Mouse (Mus musculus) embryo, embryonic 9.5 days (tissue): ENCODE data around the gene Bbs1.
"Not testable (repeated sequence)": the region's sequence is repeated elsewhere in the genome, so short reads cannot be mapped to it uniquely, and the experiment has no call there.

Experiments used
- DNase-seq: peaks from one replicate; pipeline ENCODE4 v3.0.0-alpha.2; 2017; ENCODE audit errors: extremely low spot score

Gene Bbs1

GRCm38 (mm10) chr19:4883961-4884360 is 22.5 kb downstream of the Bbs1 start:
- no peak for DNase-seq

- DNase-seq: no peak
Observed at GRCm38 (mm10) chr19:4879324-4879703, 27.1 kb downstream of the Bbs1 start.

DNA sequence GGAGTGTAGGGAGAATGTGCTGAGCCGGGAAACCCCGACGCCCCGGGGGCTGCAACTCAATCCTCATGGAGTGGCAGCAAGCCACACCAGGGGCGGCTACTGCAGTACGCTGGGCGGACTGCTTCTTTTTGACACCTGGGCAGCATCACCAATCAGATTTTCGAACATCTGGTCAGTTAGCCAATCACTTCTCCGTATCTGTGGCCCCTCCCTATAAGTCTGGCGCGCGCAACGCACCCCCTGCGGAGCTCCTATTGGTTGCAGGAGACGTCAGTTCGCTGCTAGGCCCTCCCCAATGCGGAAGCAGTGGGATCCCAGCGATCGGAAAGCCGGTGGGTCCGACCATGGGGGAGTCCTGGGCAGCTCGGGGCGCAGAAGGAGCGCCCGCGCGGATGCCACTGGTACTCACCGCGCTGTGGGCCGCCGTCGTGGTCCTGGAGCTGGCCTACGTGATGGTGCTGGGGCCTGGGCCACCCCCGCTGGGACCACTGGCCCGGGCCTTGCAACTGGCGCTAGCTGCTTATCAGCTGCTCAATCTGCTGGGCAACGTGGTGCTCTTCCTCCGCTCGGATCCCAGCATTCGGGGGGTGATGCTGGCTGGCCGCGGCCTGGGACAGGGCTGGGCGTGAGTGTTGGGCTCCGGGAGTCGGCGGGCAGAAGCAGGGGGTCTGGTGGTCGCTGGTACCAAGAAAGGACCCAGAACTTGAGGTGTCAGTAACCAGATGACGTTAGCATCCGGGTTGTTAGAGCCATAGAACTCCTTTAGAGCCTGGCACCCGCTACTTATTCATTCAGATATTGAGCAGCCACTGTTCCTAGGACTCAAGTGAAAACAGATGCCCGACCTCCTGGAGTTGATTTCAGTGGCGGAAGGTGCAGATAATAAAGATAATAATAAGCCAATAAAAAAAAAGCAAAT is 27.8 kb downstream of the Bbs1 start, which contains the start of gene Zdhhc24:
Gene Zdhhc24 (plus strand): TSS at position 264 of the 919 bp plus-strand sequence.
- DNase-seq: peak; percentile 98

GRCm38 (mm10) chr19:4877785-4878184 is 28.6 kb downstream of the Bbs1 start, which contains the start of gene Actn3:
Gene Actn3 (minus strand): TSS chr19:4877909.
- DNase-seq: no peak

GRCm38 (mm10) chr19:4876755-4877154 is 29.7 kb downstream of the Bbs1 start:
- no peak for DNase-seq

DNA sequence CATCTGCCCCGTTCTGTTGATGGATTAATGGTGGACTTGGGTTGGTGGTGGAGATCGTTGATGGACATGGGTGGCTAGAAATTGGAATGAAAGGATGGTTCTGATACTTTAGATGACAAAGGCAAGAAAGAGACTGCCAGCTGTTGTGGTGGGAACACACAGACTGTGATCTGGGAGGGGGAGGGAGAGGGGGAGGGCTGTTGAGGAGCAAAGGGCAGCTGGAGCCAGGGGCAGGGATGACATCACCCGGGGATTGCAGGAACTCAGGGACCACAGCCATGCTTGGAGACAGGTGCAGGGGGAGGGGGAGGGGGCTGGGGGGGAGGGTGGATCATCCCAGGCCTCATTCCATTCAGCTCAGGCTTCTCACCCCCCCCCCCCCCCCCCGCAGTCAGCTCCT is 30.2 kb downstream of the Bbs1 start:
- no peak for DNase-seq

DNA sequence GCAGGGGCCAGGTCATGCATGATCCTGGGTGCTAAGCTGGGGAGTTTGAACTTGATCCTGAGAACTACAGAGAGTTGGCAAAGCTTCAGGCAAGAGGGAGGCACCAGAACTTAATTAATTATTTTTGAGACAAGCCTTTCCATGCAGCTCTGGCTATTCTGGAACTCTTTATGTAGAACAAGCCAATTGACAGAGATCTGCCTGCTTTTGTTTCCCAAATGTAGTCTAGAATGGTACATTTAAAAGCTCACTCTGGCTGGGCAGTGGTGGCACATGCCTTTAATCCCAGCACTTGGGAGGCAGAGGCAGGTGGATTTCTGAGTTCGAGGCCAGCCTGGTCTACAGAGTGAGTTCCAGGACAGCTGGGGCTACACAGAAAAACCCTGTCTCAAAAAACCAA is 31.8 kb downstream of the Bbs1 start:
- DNase-seq: not testable (repeated sequence)

DNA sequence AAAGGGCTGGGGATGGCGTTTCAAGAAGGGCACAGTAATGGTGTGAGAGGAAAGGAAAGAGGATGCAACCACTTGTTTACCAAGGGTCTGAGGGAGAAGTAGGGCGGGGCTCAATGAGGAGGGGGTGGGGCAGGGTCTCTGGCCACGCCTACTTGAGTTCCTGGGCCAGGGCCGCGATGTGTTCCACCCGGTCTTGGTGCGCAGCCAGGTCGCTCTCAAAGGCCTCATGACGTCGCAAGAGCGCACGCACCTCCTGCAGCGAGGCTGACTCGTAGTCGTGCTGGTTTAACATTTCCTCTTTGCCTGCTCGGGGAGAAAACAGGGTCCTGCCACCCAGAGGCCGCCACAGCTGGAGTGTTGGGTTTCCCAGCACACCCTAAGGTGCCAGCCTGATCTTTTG is 41.3 kb downstream of the Bbs1 start:
- peak; percentile 17 for DNase-seq

- DNase-seq: no peak
Observed at GRCm38 (mm10) chr19:4863048-4863447, 43.4 kb downstream of the Bbs1 start.

- DNase-seq: no peak
Observed at GRCm38 (mm10) chr19:4859081-4859480, 47.3 kb downstream of the Bbs1 start.

- no peak for DNase-seq
Observed at GRCm38 (mm10) chr19:4855951-4856350, 50.5 kb downstream of the Bbs1 start.

DNA sequence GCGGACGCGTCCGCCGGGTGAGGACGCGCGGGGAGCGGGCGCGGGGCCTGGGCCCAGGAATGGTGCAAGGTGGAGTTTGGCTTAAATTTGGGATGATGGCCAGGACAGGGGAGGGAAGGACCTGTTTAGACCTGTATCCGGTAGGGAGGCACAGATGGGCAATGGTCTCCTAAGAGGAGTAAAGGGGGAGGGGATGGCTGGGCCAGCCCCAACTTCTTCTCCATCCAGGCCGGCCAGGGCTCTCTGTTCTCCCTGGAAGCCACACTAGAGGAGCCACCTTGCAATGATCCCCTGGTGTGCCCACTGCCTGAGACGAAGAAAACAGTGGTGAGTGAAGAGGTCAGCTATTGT is 51.0 kb downstream of the Bbs1 start:
- no peak for DNase-seq

GRCm38 (mm10) chr19:4854552-4855469 is 51.6 kb downstream of the Bbs1 start, which contains the start of gene Ctsf:
Gene Ctsf (plus strand): TSS chr19:4855130.
- DNase-seq: peak; percentile 85

DNA sequence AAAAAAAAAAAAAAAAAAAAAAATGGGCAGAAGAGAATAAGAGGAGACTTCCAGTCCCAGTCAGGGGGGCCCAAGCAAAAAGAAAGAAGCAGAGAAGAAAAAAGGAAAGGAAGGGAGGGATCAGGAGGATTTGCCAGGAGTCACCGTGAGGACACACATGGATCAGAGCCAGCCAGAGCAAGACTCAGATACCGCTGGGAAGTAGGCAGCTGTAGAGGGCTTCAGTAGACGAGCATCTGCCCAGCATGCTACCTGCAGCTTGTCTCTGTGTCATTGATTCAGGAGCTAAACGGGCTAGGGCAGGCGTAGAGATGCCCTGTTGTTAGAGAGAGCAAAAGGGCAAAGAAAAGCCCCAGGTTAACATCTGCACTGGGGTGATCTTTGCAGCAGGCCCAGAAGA is 56.1 kb downstream of the Bbs1 start:
- no peak for DNase-seq

DNA sequence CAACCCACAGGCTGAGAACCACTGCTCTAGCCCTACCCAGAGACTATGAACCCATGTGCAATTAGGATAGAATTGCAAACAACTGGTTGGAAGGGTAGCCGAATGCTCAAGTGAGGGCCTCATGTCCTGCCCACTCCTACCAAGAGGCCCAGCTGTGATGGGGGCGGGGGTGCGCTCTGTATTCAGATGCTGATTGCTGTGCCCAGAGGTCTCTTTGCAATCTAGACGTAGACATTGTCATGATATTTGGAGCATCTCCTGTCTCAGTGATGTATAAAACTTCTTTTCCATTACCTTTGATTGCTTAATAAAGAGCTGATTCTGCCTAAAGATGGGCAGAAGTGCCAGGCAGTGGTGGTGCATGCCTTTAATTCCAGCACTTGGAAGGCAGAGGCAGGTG is 56.6 kb downstream of the Bbs1 start:
- no peak for DNase-seq

DNA sequence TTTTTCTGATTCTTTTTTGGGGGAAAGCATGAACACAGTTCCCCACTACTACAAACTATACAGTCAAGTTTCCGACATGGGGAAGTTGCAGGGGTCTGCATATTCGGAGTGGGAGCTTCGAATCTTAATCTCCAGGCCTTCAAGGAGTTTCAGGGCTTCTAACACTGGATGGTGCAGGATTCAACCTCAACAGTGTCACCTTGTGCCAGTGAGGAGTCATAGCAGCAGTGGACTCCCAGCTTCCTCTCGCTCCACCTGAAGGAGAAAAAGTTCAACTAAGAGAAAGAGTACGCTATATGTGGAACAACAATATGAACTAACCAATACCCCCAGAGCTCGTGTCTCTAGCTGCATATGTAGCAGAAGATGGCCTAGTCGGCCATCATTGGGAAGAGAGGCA is 58.9 kb downstream of the Bbs1 start:
- DNase-seq: no peak

DNA sequence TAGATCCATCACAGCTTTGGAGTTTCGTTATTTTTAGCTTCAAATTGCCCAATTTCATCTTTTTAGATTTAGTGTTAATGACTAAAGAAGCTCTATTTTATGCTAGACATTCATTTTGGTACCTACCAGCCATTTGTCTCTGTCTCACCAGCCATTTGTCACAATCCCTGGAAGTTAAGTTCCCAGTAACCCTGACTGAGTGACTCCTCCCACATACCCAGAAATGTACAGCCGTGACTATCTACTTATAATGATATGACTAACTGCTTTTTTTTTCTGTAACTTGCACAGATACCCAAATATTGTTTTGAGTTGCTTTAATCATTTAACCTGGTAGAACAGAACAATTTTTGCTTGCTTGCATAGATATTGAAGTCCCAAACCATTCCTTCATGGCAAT is 60.6 kb downstream of the Bbs1 start:
- DNase-seq: no peak

- no peak for DNase-seq
Observed at GRCm38 (mm10) chr19:4842611-4843010, 63.8 kb downstream of the Bbs1 start.

GRCm38 (mm10) chr19:4840848-4841247 is 65.6 kb downstream of the Bbs1 start:
- DNase-seq: no peak

DNA sequence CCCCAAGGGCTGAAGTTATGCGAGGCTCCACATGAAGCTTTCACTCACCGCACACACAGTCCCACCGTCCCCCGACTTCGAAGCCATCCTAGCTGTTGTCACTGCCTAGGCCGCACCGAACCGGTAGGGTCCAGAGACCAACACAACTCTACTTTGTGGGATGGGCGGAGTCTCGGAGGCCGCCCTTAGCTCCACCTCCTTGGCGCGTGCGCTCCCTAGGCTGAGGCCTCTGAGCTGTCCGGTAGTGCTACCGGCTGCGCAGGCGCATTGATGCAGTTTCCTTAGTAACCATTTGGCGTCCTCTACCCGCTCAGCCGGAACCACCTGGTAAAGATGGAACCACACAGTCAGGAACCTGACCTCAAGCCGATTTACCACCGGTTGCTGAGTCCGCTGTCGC is 67.3 kb downstream of the Bbs1 start, which contains the start of the genes Ccs and Ccdc87:
Gene Ccs (minus strand): TSS at position 184 of the 400 bp plus-strand sequence.
Gene Ccdc87 (plus strand): TSS at position 218 of the 400 bp plus-strand sequence.
- peak; percentile 91 for DNase-seq

GRCm38 (mm10) chr19:4838526-4839140 is 67.8 kb downstream of the Bbs1 start:
- no peak for DNase-seq

GRCm38 (mm10) chr19:4837049-4837448 is 69.4 kb downstream of the Bbs1 start:
- DNase-seq: no peak
